Mouse (Mus musculus) liver, postnatal 0 days (tissue): ENCODE results near the gene Ntn4. TPM values are rescaled to one million over a fixed set of nuclear protein-coding genes. Genes with fewer than 3 reads are reported as not detected.

Experiments used
- ATAC-seq: fragments of 200-750 bp; cut with Nextera tagmentation; 2 replicates; pipeline ENCODE4 v1.8.0; 2017; ENCODE audit warnings: mild to moderate bottlenecking, moderate library complexity
- DNase-seq: peaks from one replicate; pipeline ENCODE4 v3.0.0-alpha.2; 2016
- H3K27ac ChIP-seq: fragments of 300-500 bp; sonication (generic); 2 replicates; pipeline ENCODE4 v1.5.1; 2014; ENCODE audit warnings: antibody characterized with exemption, moderate library complexity, mild to moderate bottlenecking, low read depth
- H3K27me3 ChIP-seq: fragments of 300-500 bp; sonication (generic); 2 replicates; pipeline ENCODE4 v1.6.1; 2014; ENCODE audit warnings: low read length, control low read depth, mixed read lengths; ENCODE audit not compliant: insufficient read depth
- H3K36me3 ChIP-seq: fragments of 300-500 bp; sonication (generic); replicated peaks from 2 replicates; pipeline ENCODE4 v1.6.1; 2014; ENCODE audit warnings: mild to moderate bottlenecking, control low read depth, low read length, moderate library complexity, mixed read lengths; ENCODE audit not compliant: insufficient read depth
- H3K4me1 ChIP-seq: fragments of 300-500 bp; sonication (generic); 2 replicates; pipeline ENCODE4 v1.6.1; 2014; ENCODE audit warnings: antibody characterized with exemption, mild to moderate bottlenecking, control low read depth; ENCODE audit not compliant: insufficient read depth
- H3K4me2 ChIP-seq: fragments of 300-500 bp; sonication (generic); 2 replicates; pipeline ENCODE4 v1.6.1; 2014; ENCODE audit warnings: low read depth, mild to moderate bottlenecking, low read length, moderate library complexity, mixed read lengths
- H3K4me3 ChIP-seq: fragments of 300-500 bp; sonication (generic); 2 replicates; pipeline ENCODE4 v1.5.1; 2014; ENCODE audit warnings: low read depth, low read length
- H3K9ac ChIP-seq: fragments of 300-500 bp; sonication (generic); replicated peaks from 2 replicates; pipeline ENCODE4 v1.6.1; 2014; ENCODE audit warnings: mild to moderate bottlenecking, moderate library complexity
- H3K9me3 ChIP-seq: fragments of 300-500 bp; sonication (generic); 2 replicates; pipeline ENCODE4 v1.6.1; 2016; ENCODE audit warnings: mild to moderate bottlenecking, control low read depth, low read length, mixed read lengths
- CTCF ChIP-seq: sonication (generic); IDR thresholded peaks from 2 replicates; pipeline ENCODE4 v1.5.1; 2016; ENCODE audit warnings: antibody characterized with exemption, low read depth
- EP300 ChIP-seq: IDR thresholded peaks from 2 replicates; pipeline ENCODE4 v1.6.1; 2016; ENCODE audit warnings: antibody characterized with exemption, low read depth, mild to moderate bottlenecking
- WGBS: fragments of 180-500 bp; shearing (Covaris S2); extraction: QIAGEN DNeasy Blood & Tissue Kit; methylation state at CpG from one replicate; pipeline ENCODE4 v1.1.7; 2014; ENCODE audit not compliant: insufficient replicate concordance; 5-methylcytosine and 5-hydroxymethylcytosine counted together
- polyA plus RNA-seq: library from polyadenylated mRNA; unstranded; fragments of >200 nt; fragmentation: Nextera tagmentation; extraction: Ambion mirVana; gene quantifications from 2 replicates; pipeline ENCODE4 v1.2.1, GENCODE M21; 2015

Ntn4 gene
- polyA plus RNA-seq, 1 experiment from 2014 or later: 0.74 TPM

GRCm38 (mm10) chr10:93697866-93698483 lies 57.5 kb downstream of the Ntn4 start:
- 85% methylated on average over 10 of the region's 10 CpGs for WGBS
- Histone ChIP-seq H3K4me3 (no peak overlapping the region), H3K27ac (no peak overlapping the region), H3K4me1 (peaks cover 6% of the 10 kb centered on the region), H3K9me3 (no peaks in the 10 kb centered on the region), H3K4me2 (no peak overlapping the region), H3K36me3 (no peaks in the 10 kb centered on the region), H3K27me3 (no peaks in the 10 kb centered on the region), H3K9ac (no peak overlapping the region)
- TF ChIP-seq EP300: no peak
- TF ChIP-seq CTCF: no peak
- DNase-seq (no peak), ATAC-seq (no peak)

GRCm38 (mm10) chr10:93699689-93700478 lies 59.4 kb downstream of the Ntn4 start:
- ATAC-seq: no peak
- peak overlapping the region; percentile 67 for H3K4me2 ChIP-seq
- 0 out of 2 replicates have a peak overlapping the region, but pooled peaks have one; percentile 33 for H3K4me3 ChIP-seq

GRCm38 (mm10) chr10:93700589-93701363 lies 60.3 kb downstream of the Ntn4 start:
- no peak for DNase-seq
- peak overlapping the region; percentile 67 for H3K4me2 ChIP-seq
- peak overlapping the region; percentile 33 for H3K4me3 ChIP-seq
- H3K27me3 ChIP-seq: no peaks in the 10 kb centered on the region
- no peaks in the 10 kb centered on the region for H3K9me3 ChIP-seq
- H3K36me3 ChIP-seq: no peaks in the 10 kb centered on the region
- no peak overlapping the region for H3K27ac ChIP-seq
- peaks cover 5% of the 10 kb centered on the region for H3K4me1 ChIP-seq
- no peak for ATAC-seq
- 31% methylated on average over 21 of the region's 21 CpGs for WGBS
- H3K9ac ChIP-seq: peak overlapping the region; percentile 37; the same call in 1 of the 2 replicates
- no peak for TF ChIP-seq EP300
- no peak for TF ChIP-seq CTCF

More at GRCm38 (mm10) chr10:93699689-93700478, 59.4 kb downstream of the Ntn4 start:
- DNase-seq: no peak
- 0 out of 2 replicates have a peak, but pooled peaks have one; percentile 31 for TF ChIP-seq EP300
- no peak for TF ChIP-seq CTCF
- no peaks in the 10 kb centered on the region for H3K27me3 ChIP-seq
- 59% methylated on average over 10 of the region's 10 CpGs for WGBS
- peaks cover 6% of the 10 kb centered on the region for H3K4me1 ChIP-seq
- no peak overlapping the region for H3K9ac ChIP-seq
- no peaks in the 10 kb centered on the region for H3K36me3 ChIP-seq
- H3K27ac ChIP-seq: no peak overlapping the region
- H3K9me3 ChIP-seq: no peaks in the 10 kb centered on the region

GRCm38 (mm10) chr10:93703946-93704345 lies 63.5 kb downstream of the Ntn4 start:
- no peaks in the 10 kb centered on the region for H3K36me3 ChIP-seq
- DNase-seq: no peak
- TF ChIP-seq CTCF (no peak), EP300 (no peak)
- ATAC-seq: no peak
- no peaks in the 10 kb centered on the region for H3K9me3 ChIP-seq
- H3K27me3 ChIP-seq: no peaks in the 10 kb centered on the region
- H3K27ac ChIP-seq: no peak overlapping the region
- H3K4me3 ChIP-seq: no peak overlapping the region
- H3K9ac ChIP-seq: no peak overlapping the region
- 77% methylated on average over 4 of the region's 4 CpGs for WGBS
- peaks cover 10% of the 10 kb centered on the region; the same call in 1 of the 2 replicates for H3K4me1 ChIP-seq
- no peak overlapping the region for H3K4me2 ChIP-seq

- ATAC-seq: no peak
- no peak overlapping the region for H3K4me2 ChIP-seq
- TF ChIP-seq CTCF (no peak), EP300 (no peak)
These were observed 66.9 kb downstream of the Ntn4 start for GRCm38 (mm10) chr10:93707149-93708075.

More at GRCm38 (mm10) chr10:93707149-93708075, 66.9 kb downstream of the Ntn4 start:
- WGBS: 67% methylated on average over 21 of the region's 21 CpGs
- Histone ChIP-seq H3K36me3 (no peaks in the 10 kb centered on the region), H3K4me3 (no peak overlapping the region), H3K9me3 (no peaks in the 10 kb centered on the region), H3K9ac (no peak overlapping the region), H3K27me3 (no peaks in the 10 kb centered on the region), H3K4me1 (peaks cover 6% of the 10 kb centered on the region; the same call in 1 of the 2 replicates), H3K27ac (no peak overlapping the region)
- no peak for DNase-seq
